In the genomic region with DNA sequence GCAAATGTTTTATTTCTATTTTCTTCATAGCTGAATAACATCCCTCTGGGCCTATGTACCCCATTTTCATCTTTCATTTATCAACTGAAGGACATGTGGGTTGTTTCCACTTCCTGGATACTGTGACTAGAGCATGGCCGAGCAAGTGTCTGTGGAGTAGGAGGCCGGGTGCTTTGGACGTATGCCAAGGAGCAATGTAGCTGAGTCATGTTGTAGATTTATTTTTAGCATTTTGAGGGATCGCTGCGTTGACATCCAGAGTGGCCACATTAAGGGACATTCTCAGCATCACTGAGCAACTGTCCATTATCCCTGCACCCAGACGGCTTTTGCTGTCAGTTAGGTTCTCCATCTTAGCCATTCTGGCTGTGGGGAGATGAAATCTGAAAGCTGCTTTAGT, we compare ENCODE assay signal across 13 mouse cellular contexts. TPM values are rescaled to one million over a fixed set of nuclear protein-coding genes. Genes with fewer than 3 reads are reported as not detected.
A peak's percentile ranks its signal among the peaks of the same experiment; 100 is the strongest.
DNase-seq lines count a peak whose midpoint lies in the region; TF ChIP-seq lines count a peak whose summit lies in the region.
"Had no signal": no experiment of that assay in that cellular context is flagged by ENCODE, and none has a peak within 500 bp of the region (broad histone marks: within the 10 kb centered on the region; RNA-seq: fewer than 3 reads in every experiment).

No protein-coding gene starts in this region.

- H3K36me3 ChIP-seq in forebrain, embryonic 10.5 days (replicated peaks): no peaks in the 10 kb centered on the region
- H3K36me3 ChIP-seq: hindbrain, embryonic 12.5 days; liver, embryonic 13.5 days; stomach, embryonic 15.5 days had no signal

- no peak overlapping the region for H3K4me3 ChIP-seq in forebrain, embryonic 10.5 days
- H3K4me3 ChIP-seq: hindbrain, embryonic 12.5 days; liver, embryonic 13.5 days; stomach, embryonic 15.5 days had no signal

- WGBS in forebrain, embryonic 10.5 days: 90% methylated on average over 6 of the region's 6 CpGs

- TF ChIP-seq POLR2A in brain, embryonic 14.5 days (IDR thresholded peaks at IDR 0.05; ENCODE audit: borderline replicate concordance, extremely low read depth, insufficient read depth, insufficient read length, poor library complexity, severe bottlenecking): no peak

- no peaks in the 10 kb centered on the region for H3K9me3 ChIP-seq in forebrain, embryonic 10.5 days
- H3K9me3 ChIP-seq: hindbrain, embryonic 12.5 days; liver, embryonic 13.5 days; stomach, embryonic 15.5 days had no signal

- no peak overlapping the region for H3K27ac ChIP-seq in forebrain, embryonic 10.5 days
- H3K27ac ChIP-seq: hindbrain, embryonic 12.5 days; liver, embryonic 13.5 days; stomach, embryonic 15.5 days had no signal

- H3K27me3 ChIP-seq in forebrain, embryonic 10.5 days (ENCODE audit: poor library complexity, severe bottlenecking): no peaks in the 10 kb centered on the region
- H3K27me3 ChIP-seq: hindbrain, embryonic 12.5 days; liver, embryonic 13.5 days; stomach, embryonic 15.5 days had no signal

- DNase-seq in cerebellum, postnatal 25 days: peak; percentile 28 to 62
- DNase-seq in cerebellum, adult 9-10 months: no peak
- peak; percentile 9 to 38 for DNase-seq in kidney, postnatal 36 days
- DNase-seq in kidney, adult 11 months: no peak
- peak; percentile 90 for DNase-seq in 416B (ENCODE audit: low read depth)
- peak; percentile 40 for DNase-seq in brain, embryonic 14.5 days (ENCODE audit: low read depth)
- no peak for DNase-seq in forebrain, embryonic 10.5 days (ENCODE audit: extremely low spot score, low spot score)
- DNase-seq in embryo, embryonic 10.5 days (ENCODE audit: low spot score): no peak
- DNase-seq: layer of hippocampus, postnatal 36 days; liver, embryonic 13.5 days; right cerebral cortex, adult 18-20 months had no signal

- H3K4me1 ChIP-seq in forebrain, embryonic 10.5 days: no peaks in the 10 kb centered on the region
- H3K4me1 ChIP-seq: liver, embryonic 13.5 days; stomach, embryonic 15.5 days had no signal

- TF ChIP-seq CTCF in brain, embryonic 14.5 days (IDR thresholded peaks at IDR 0.05; ENCODE audit: borderline replicate concordance, extremely low read depth, insufficient read depth, insufficient read length): no peak

RNA-seq across cellular contexts. Expression of a gene that starts 20.5 kb away (rescaled TPM):
- 8.2 and 9.1 TPM in 2 replicates for polyA plus RNA-seq in brain, embryonic 14.5 days (2012; rRNA removed)
- polyA plus RNA-seq in forebrain, embryonic 10.5 days (2016; fragmentation: Nextera tagmentation; extraction: Ambion mirVana): 8.0 and 9.4 TPM in 2 replicates

Comparison
In these comparisons a context has a peak if more than half of its experiments do, and no peak if none do; other contexts are left out.
1. DNase-seq: peak in cerebellum, postnatal 25 days (2 of 2), kidney, postnatal 36 days (2 of 2), 416B (single experiment) and brain, embryonic 14.5 days (single experiment); none in cerebellum, adult 9-10 months (single experiment), kidney, adult 11 months (single experiment), forebrain, embryonic 10.5 days (single experiment) and embryo, embryonic 10.5 days (single experiment).